Mouse (Mus musculus): ENCODE results near the gene Fbxo24. TPM values are rescaled to one million over a fixed set of nuclear protein-coding genes. Genes with fewer than 3 reads are reported as not detected.
A peak's percentile ranks its signal among the peaks of the same experiment; 100 is the strongest.

Gene Fbxo24
- polyA plus RNA-seq, 1 experiment = 0.23 TPM

DNA sequence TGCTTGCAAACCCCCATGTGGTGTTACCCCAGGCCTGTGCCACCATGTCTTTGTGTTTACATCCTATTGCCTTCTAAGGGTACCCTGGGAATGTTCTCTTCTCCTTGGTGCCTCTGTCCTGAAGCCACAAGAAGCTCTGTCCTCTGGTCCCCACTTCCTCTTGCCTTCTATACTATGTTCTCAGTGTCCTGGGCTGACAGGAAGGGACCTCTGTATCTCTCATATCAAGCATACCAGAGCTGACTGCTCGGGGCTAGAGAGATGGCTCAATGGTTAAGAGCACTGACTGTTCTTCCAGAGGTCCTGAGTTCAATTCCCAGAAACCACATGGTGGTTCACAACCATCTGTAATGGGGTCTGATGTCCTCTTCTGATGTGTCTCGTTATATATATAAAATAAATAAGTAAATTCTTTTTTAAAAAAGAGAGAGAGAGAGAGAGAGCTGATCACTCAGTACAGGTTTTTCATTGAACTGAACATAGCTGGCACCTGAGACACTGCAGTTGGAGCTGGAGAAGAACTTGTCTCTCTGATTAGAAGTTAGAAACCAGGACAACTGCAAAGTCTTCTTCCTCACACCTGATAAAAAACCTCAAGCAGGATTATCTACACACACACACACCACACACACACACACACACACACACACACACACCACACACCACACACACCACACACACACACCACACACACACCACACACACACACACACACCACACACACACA, 30.5 kb downstream of the Fbxo24 start:
- TF ChIP-seq CTCF (IDR thresholded peaks at IDR 0.05; ENCODE audit: borderline replicate concordance, extremely low read depth, insufficient read depth, insufficient read length) = no peak
- DNase-seq (ENCODE audit: low read depth) = no peak

DNA sequence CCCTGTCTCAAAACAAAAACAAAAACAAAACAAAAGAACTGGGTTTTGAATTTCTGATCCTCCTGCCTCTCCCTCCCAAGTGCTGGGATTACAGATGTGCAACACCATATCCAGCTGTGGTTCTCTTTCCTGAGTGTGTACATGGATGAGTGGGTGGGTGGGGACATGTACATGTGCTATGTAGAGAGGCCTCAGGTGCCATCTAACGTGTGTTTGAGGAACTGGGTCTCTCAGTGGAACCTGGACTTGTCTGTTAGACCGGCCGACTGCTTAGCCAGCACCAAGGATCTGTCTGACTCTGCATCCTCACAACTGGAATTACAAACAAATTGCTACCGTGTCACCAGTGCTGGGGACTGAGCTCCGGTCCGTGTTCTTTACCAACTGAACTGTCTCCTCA, 31.2 kb downstream of the Fbxo24 start:
- no peak for DNase-seq (ENCODE audit: low read depth)
- no peak for TF ChIP-seq CTCF (IDR thresholded peaks at IDR 0.05; ENCODE audit: borderline replicate concordance, extremely low read depth, insufficient read depth, insufficient read length)
- TF ChIP-seq POLR2A (IDR thresholded peaks at IDR 0.05; ENCODE audit: borderline replicate concordance, extremely low read depth, insufficient read depth, insufficient read length, poor library complexity, severe bottlenecking) = no peak

DNA sequence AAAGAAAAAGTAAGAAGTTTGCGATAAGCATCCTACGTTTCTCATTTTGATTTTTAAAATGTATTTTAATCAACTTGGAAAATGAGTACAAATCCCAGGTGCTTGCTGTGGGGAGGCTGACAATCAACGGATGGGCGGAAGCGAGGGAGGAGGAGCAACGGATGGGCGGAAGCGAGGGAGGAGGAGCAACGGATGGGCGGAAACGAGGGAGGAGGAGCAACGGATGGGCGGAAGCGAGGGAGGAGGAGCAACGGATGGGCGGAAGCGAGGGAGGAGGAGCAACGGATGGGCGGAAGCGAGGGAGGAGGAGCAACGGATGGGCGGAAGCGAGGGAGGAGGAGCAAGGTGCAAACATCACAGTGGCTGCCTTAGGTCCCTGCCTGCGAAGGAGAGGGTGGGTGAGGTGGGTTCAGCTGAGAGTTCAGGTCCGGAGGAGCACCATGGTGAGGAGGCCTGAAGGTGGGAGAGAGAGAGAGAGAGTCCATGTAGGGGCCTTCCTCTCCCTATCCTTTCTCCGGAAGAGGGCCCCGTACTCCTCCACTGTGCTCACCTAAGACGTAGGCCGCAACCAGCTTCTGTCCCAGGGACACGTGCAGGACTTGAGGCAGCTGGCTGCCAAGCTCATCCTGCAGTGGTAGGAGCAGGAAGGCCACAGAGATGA, 32.1 kb downstream of the Fbxo24 start:
- no peak for TF ChIP-seq POLR2A (IDR thresholded peaks at IDR 0.05; ENCODE audit: borderline replicate concordance, extremely low read depth, insufficient read depth, insufficient read length, poor library complexity, severe bottlenecking)
- no peak for TF ChIP-seq CTCF (IDR thresholded peaks at IDR 0.05; ENCODE audit: borderline replicate concordance, extremely low read depth, insufficient read depth, insufficient read length)
- peak; percentile 42 for DNase-seq (ENCODE audit: low read depth)

DNA sequence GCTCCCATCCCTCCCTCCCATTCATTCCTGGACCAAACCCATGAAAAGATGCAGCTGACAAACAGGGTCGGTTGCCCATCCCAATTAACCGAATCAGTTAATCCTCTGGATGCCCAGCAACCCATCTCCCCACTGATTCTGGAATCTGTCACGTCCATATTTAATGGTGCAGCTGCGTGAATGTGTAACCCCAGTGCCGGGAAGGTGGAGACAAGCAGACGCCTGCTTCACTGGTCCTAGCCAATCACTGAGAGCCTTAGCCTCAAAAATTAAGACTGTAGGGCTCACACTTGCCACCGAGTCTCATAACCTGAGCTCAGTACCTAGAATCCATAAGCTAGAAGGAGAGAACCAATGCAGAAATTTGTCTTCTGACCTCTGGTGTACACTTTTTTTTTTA, 32.9 kb downstream of the Fbxo24 start:
- DNase-seq (ENCODE audit: low read depth) = no peak
- TF ChIP-seq POLR2A (IDR thresholded peaks at IDR 0.05; ENCODE audit: borderline replicate concordance, extremely low read depth, insufficient read depth, insufficient read length, poor library complexity, severe bottlenecking) (no peak), CTCF (IDR thresholded peaks at IDR 0.05; ENCODE audit: borderline replicate concordance, extremely low read depth, insufficient read depth, insufficient read length) (no peak)

DNA sequence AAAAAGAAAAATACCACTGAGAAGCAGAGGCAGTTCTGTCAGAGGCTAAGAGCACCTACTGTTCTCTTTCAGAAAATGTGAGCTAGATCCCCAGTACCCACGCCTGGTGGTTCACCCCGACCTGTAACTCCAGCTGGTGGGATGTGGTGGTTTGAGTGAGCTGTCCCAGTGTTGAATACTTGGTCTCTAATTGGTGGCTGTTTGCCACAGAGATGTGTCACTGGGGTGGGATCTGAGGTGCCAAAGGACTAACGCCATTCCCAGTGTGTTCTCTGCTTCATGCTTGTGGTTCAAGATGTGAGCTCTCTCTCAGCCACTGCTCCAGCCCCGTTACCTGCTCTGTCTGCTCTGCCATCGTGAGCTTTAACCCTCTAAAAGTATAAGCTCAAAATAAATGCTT, 38.3 kb downstream of the Fbxo24 start:
- no peak for DNase-seq (ENCODE audit: low read depth)
- TF ChIP-seq CTCF (IDR thresholded peaks at IDR 0.05; ENCODE audit: borderline replicate concordance, extremely low read depth, insufficient read depth, insufficient read length) = no peak
- TF ChIP-seq POLR2A (IDR thresholded peaks at IDR 0.05; ENCODE audit: borderline replicate concordance, extremely low read depth, insufficient read depth, insufficient read length, poor library complexity, severe bottlenecking) = no peak

DNA sequence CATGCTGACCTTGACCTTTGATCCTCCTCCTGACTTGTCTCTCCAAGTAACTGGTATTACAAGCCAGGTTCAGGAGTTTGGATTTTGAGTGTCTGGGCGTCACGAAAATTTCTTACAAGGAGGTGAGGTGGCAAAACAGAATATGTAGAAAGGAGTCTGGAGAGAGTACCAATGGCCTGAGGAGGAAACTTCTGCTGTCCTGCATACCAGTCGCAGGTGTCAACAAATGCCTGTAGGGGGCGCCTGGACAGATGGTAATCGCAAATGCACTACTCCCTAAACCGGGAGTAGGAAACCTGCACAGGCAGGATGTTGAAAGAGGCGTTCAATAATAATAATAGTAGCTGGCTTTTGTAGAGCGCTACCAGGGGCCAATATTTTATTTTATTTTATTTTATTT, 43.8 kb downstream of the Fbxo24 start:
- peak; percentile 68 for DNase-seq (ENCODE audit: low read depth)
- TF ChIP-seq CTCF (IDR thresholded peaks at IDR 0.05; ENCODE audit: borderline replicate concordance, extremely low read depth, insufficient read depth, insufficient read length) (peak; percentile 61; the same call in 1 of the 2 replicates), POLR2A (IDR thresholded peaks at IDR 0.05; ENCODE audit: borderline replicate concordance, extremely low read depth, insufficient read depth, insufficient read length, poor library complexity, severe bottlenecking) (no peak)

DNA sequence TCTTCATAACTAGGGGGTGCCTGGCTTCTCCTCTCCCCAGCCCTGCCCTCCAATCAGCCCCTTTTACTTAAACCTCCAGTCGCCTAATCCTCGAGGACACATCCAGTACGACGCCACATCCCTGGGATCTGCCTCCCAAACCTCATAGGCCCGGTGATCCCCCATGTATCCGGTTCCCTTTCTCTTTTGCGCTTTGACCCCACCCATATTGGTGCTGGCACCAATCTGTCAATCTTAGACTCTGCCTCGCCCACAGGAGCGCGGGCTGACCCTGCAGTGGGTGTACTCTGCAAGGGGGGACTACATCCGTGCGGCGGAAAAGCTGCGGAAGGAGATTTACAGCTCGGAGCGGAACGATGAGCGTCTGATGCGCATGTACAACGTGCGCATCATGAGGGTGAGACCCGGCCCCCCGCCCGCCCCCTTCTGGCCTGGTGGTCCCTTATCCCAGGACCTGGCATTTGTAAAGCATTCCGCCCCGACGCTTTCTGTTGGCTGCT, 45.1 kb downstream of the Fbxo24 start:
- peak; percentile 94 for DNase-seq (ENCODE audit: low read depth)
- 0 out of 2 replicates have a peak, but pooled peaks have one; percentile 7 for TF ChIP-seq CTCF (IDR thresholded peaks at IDR 0.05; ENCODE audit: borderline replicate concordance, extremely low read depth, insufficient read depth, insufficient read length)
- no peak for TF ChIP-seq POLR2A (IDR thresholded peaks at IDR 0.05; ENCODE audit: borderline replicate concordance, extremely low read depth, insufficient read depth, insufficient read length, poor library complexity, severe bottlenecking)

DNA sequence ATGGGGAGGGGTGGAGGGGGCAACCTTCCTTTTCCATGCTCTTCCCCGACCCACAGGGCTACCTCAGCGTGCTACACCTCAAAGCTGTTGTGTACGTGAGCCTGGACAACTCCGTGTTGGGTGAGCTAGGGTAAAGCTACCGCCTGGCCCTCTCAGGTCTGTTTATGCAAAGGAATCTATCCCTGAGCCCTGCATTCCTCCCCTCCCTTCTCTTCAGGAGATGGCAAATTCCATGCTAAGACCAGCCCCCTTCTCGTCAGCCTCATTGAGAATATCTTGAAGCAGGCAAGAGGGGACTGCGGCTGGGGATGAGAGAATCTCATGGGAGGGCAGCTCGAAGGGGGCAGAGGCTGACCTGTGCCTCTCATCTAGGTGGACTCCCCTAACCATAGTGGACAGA, 46.1 kb downstream of the Fbxo24 start:
- DNase-seq (ENCODE audit: low read depth) = no peak
- TF ChIP-seq POLR2A (IDR thresholded peaks at IDR 0.05; ENCODE audit: borderline replicate concordance, extremely low read depth, insufficient read depth, insufficient read length, poor library complexity, severe bottlenecking) (no peak), CTCF (IDR thresholded peaks at IDR 0.05; ENCODE audit: borderline replicate concordance, extremely low read depth, insufficient read depth, insufficient read length) (no peak)

DNA sequence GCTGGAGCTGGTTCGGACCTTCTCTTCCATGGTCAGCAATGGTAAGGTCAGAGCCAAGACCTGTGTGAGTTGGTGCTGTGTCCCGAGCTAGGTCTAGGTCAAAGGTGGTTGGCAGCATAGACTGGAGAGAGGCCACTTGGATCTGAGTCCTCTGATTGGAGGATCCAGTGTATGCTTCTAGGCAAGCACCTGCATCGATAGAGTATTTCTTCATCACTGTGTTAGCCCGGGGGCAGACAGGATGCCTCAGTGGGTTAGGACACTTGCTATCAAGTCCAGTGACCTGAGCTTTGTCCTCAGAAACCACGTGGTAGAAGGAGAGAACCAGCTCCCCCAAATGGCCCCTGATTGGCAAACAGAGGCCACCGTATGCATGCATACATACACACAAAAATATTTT, 48.6 kb downstream of the Fbxo24 start:
- DNase-seq (ENCODE audit: low read depth) = no peak
- TF ChIP-seq CTCF (IDR thresholded peaks at IDR 0.05; ENCODE audit: borderline replicate concordance, extremely low read depth, insufficient read depth, insufficient read length) (no peak), POLR2A (IDR thresholded peaks at IDR 0.05; ENCODE audit: borderline replicate concordance, extremely low read depth, insufficient read depth, insufficient read length, poor library complexity, severe bottlenecking) (no peak)

DNA sequence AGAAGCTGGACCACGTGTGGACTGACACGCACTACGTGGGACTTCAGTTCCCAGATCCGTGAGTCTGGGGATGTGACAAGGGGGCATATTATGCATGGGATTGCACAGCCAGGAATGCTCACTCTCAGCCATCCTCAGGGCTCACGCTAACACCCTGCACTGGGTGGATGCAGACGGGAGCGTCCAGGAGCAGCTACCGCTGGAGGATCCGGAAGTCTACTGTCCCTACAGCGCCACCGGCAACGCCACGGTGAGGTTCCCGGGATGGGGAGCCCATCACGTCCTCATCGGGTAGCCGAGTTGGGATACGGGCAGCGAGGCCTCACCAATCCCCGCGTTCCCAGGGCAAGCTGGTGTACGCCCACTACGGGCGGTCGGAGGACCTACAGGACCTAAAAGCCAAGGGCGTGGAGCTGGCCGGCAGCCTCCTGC, 54.3 kb downstream of the Fbxo24 start:
- TF ChIP-seq CTCF (IDR thresholded peaks at IDR 0.05; ENCODE audit: borderline replicate concordance, extremely low read depth, insufficient read depth, insufficient read length) (peak; percentile 16; the same call in 1 of the 2 replicates), POLR2A (IDR thresholded peaks at IDR 0.05; ENCODE audit: borderline replicate concordance, extremely low read depth, insufficient read depth, insufficient read length, poor library complexity, severe bottlenecking) (no peak)
- peak; percentile 45 for DNase-seq (ENCODE audit: low read depth)

DNA sequence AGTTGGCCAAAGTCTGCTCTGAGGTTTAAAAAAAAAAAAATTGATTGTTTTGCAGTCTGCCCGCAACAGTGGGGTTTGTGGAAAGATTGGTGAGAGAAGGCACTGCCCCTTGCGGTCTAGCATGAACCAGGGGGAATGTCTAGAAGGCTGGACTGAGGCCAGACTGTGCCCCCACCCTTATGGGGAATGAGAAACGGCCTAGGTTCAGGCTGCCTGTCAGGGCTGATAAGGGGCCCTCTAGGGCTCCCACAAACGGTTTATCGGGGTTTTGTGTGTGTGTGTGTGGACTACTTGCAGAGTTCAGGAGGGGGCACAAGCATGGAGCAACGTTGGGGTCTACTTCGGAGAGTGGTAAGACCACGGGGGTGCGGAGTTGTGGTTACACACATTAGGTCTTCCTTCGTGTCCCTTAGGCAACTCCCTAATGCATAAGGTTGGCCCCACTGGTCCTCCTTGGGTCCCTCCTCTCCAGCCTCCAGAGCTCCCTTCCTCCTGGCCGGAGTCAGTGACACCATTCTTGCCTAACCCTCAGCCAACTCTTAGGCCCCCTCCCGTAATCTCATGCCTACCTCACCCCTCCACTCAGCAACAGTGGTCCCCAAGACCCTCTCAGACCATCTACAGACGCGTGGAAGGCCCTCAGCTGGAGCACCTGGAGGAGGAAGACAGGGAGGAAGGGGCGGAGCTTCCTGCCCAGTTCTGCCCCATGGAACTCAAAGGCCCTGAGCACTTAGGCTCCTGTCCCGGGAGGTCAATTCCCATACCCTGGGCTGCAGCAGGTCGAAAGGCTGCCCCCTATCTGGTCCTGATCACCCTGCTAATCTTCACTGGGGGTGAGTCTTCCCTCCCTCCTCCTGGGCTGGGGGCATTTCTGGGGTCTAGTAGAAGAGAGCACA, 57.9 kb downstream of the Fbxo24 start:
- TF ChIP-seq CTCF (IDR thresholded peaks at IDR 0.05; ENCODE audit: borderline replicate concordance, extremely low read depth, insufficient read depth, insufficient read length) (no peak), POLR2A (IDR thresholded peaks at IDR 0.05; ENCODE audit: borderline replicate concordance, extremely low read depth, insufficient read depth, insufficient read length, poor library complexity, severe bottlenecking) (no peak)
- DNase-seq (ENCODE audit: low read depth) = no peak

All from brain, embryonic 14.5 days (tissue).